Mouse (Mus musculus) heart, adult 9 months (tissue): ENCODE measurements around the gene Yars2.
"Not testable (repeated sequence)": the region's sequence is repeated elsewhere in the genome, so short reads cannot be mapped to it uniquely, and the experiment has no call there.

Experiments used
- DNase-seq, 2 experiments: peaks; one replicate each; pipeline ENCODE4 v3.0.0; 2022; ENCODE audit warnings: low spot score in 2 of 2

The Yars2 gene

GRCm38 (mm10) chr16:16302369-16303137, at the start of gene Yars2:
TSS of gene Yars2 (plus strand) at chr16:16302965.
- peak; percentile 90 for DNase-seq

DNA sequence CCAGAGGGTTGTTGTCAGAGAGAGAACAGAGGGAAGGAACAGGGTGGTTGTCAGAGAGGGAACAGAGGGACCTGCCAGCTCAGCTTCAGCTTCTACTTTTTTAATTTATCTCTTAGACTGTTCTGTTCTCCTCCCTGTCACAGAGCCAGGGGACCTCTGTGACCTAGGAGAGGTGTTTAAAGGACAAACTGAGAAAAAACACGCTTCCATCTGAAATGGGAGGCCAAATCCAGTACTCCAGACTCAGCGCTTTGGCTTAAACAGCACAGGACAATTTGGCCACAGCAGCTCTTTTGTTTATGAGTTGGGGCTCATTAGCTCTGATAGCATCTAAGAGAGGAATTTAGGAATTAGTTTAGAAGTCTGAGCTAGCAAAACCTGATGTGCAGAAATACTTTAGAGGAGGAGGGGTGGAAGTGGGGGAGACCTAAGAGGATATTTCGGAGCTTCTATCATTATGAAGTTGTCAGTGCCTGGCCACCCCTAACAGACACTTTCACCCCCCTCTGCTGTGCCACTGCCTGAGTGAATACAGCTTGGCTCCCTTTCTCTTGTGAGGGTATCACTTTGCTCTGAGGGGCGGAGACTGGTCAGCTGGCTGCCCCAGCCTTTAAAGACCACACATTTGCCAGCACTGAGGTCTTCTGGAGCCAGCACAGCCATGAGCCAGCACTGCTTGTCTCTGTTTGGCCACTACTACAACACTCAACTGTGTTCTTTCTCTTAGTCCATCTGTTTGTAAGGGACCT, 49.3 kb upstream of the Yars2 start:
- DNase-seq = peak; percentile 67 to 69

GRCm38 (mm10) chr16:16255217-16255616, 47.5 kb upstream of the Yars2 start:
- DNase-seq = no peak

DNA sequence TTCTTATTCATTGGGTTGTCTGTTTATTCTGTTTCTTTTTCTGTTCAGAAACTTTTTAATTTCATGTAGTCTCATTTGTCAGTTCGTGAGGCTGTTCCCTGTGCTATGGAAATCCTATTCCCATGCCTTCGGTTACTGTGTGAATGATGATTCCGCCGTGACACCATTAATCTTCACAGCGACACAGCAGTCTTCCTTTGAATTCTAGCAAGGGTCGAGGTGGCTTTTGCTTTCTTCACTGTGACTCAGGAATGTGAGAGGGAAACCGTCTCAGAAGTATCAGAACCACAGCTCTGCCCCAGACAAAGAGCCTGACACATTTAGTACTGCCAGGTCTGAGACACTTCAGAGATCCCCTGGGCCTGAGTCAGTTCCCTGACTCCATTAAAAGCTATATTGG, 46.9 kb upstream of the Yars2 start:
- DNase-seq = no peak

GRCm38 (mm10) chr16:16256672-16257071, 46.1 kb upstream of the Yars2 start:
- DNase-seq = peak; percentile 73 to 77

GRCm38 (mm10) chr16:16260882-16261281, 41.9 kb upstream of the Yars2 start:
- no peak for DNase-seq

DNA sequence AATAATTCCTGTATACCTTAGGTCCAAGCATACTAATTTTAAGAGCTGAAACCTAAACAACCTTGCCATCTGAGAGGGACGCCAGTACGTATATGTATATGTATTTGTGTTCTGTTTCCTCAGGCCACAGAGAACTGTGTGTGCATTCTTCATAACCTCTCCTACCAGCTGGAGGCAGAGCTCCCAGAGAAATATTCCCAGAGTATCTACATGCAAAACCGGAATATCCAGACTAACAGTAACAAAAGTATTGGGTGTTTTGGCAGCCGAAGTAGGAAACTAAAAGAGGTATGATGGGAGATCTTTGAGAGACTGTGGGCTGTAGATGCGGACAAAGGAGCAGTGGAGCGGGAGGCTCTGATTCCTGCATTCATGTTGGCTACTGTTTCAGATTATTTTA, 41.3 kb upstream of the Yars2 start:
- no peak for DNase-seq

DNA sequence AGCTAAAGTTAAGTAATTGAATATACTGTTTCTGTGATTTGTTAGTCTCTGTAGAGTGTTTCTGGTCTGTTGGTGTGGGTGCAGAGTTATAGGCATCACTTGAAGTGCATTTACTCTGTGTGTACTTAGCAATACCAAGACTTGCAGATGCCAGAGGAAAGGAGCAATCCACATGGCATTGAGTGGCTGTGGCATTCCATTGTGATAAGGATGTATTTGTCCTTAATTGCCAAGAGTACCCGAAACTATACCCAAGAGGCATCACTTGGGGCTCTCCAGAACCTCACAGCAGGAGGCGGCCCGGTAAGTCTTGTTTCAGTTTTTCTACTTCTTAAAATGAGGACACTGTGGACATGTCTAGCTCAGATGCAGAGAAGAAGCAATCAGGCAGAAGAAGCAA, 40.3 kb upstream of the Yars2 start:
- DNase-seq = no peak

DNA sequence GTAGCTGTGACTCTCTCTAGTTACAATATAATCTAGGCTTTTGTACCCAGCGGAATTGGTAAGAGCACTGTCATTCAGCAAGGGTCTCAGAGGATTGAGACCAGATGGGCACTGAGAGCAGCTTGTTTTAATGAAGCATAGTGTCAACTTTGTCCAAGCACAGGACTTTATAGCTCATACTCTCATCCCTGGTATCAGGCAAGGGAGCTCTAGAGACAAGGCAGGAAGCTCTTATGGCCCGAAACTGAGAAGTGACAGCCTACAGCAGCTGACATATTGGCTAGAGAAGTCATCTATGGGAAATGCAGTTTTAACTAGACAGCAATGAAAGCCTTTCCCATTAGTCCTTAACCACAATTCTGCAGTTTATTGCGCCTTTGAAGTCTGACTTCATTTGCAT, 29.8 kb upstream of the Yars2 start:
- no peak for DNase-seq

DNA sequence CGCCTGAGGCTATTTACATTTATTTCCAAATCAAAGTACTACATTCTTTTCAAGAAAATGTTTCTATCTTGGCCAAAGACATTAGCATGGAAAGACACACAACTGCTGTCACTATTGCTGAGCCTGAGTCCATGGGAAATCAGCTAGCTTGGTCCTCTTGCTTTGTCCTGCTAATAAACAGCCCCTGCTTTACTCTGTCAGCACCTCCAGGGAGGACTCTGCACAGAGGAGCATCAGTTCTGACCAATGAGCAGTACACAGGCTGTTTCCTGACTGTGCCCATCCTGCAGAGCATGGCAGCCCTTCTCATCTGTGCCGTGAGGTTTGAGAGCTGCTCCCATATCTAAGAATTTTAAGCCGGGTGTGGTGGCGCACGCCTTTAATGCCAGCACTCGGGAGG, 29.0 kb upstream of the Yars2 start:
- no peak for DNase-seq

DNA sequence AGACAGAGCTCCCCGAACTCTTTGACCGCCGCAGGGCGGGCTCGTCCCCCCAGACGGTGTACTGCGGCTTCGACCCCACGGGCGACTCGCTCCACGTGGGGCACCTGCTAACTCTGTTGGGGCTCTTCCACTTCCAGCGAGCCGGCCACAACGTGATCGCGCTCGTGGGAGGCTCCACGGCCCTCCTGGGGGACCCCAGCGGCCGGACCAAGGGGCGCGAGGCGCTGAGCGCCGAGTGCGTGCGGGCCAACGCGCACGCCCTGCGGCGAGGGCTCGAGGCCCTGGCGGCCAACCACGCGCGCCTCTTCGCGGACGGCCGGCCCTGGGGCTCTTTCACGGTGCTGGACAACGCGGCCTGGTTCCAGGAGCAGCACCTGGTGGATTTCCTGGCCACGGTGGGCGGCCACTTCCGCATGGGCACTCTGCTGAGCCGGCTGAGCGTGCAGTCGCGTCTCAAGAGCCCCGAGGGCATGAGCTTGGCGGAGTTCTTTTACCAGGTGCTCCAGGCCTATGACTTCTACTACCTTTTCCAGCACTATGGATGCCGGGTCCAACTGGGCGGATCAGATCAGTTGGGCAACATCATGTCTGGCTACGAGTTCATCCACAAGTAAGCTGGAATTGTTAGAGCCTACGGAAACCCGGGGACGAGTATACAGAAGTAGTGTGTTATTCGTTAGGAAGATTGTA, 518 bp downstream of the Yars2 start:
- DNase-seq = peak; percentile 20 to 21

- no peak for DNase-seq
Measured at GRCm38 (mm10) chr16:16303888-16304287, 1.1 kb downstream of the Yars2 start.

DNA sequence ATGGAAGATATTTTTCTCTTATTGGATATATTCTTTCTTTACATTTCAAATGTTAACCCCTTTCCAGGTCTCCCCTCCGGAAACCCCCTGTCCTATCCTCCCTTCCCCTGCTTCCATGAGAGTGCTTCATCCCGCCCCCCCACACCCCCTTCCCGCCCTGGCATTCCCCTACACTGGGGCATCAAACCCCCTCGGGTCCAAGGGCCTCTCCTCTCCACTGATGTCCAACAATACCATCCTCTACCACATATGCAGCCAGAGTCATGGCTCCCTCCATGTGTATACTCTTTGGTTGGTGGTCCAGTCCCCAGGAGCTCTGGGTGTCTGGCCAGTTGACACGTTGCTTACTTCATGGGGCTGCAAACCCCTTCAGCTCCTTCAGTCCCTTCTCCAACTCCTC, 8.6 kb downstream of the Yars2 start:
- no peak for DNase-seq

DNA sequence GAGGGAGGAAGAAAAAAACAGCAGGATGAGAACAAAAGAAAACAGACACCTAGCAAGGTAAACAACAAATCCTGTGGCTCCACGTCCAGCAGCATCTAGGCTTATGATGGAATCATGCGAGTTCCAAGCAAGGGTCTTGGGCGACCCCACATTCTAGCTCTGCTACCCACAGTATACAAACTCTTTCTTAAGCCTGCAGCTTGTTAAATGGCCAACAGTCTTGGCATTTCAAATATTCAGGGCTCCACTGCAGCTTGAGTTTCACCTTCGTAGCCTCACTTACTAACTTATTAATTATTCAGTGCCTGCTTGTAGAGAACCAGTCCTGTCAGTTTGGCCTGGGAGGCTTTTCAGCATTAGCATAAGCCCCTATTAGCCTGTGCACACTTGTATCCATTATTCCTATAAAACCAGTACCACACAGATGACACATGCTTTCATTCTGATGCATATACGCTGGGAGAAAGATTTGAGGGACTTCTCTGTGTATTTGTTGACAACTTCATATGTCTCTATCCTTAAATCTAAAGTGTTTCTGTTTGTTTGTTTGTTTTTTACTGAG, 23.1 kb downstream of the Yars2 start:
- no peak for DNase-seq

- no peak for DNase-seq
Measured at GRCm38 (mm10) chr16:16346420-16346819, 43.7 kb downstream of the Yars2 start.

- no peak for DNase-seq
Measured at GRCm38 (mm10) chr16:16357908-16358307, 55.1 kb downstream of the Yars2 start.

GRCm38 (mm10) chr16:16358481-16359100, 55.8 kb downstream of the Yars2 start, which contains the start of gene Dnm1l:
TSS of gene Dnm1l (minus strand) at chr16:16358959.
- peak; percentile 90 to 91 for DNase-seq

DNA sequence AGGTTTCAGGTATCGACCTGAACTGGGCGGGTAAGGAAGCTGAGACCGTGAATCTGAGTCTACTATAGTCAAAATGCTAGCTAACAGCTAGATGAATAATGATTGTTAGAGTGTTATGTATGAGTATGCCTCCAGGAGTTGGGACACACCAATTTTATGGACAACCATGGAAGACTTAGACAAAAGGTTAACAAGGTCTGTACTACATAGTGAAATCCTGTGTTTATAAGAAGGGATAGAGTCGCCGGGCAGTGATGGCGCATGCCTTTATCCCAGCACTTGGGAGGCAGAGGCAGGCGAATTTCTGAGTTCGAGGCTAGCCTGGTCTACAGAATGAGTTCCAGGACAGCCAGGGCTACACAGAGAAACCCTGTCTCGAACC, 56.3 kb downstream of the Yars2 start:
- not testable (repeated sequence) for DNase-seq
